In genomic region chr2:160724536-160724935, GRCm38 (mm10) we compare ENCODE assay signal across 19 mouse cellular contexts. TPM values are rescaled to one million over a fixed set of nuclear protein-coding genes. Genes with fewer than 3 reads are reported as not detected.
A peak's percentile ranks its signal among the peaks of the same experiment; 100 is the strongest.
DNase-seq lines count a peak whose midpoint lies in the region; ATAC-seq lines count a peak whose summit lies in the region.
"Had no signal": no experiment of that assay in that cellular context is flagged by ENCODE, and none has a peak within 500 bp of the region (broad histone marks: within the 10 kb centered on the region; RNA-seq: fewer than 3 reads in every experiment).

No protein-coding gene starts in this region.

- ATAC-seq in forebrain, embryonic 12.5 days (ENCODE audit: low FRiP score): no peak
- ATAC-seq: forebrain, embryonic 14.5 days; forebrain, embryonic 16.5 days had no signal

- H3K4me1 ChIP-seq in limb, embryonic 10.5 days: no peaks in the 10 kb centered on the region
- peaks cover 7% of the 10 kb centered on the region; the same call in 1 of the 2 replicates for H3K4me1 ChIP-seq in forebrain, embryonic 12.5 days
- H3K4me1 ChIP-seq: embryonic facial prominence, embryonic 12.5 days had no signal

- H3K9ac ChIP-seq in forebrain, embryonic 12.5 days: no peak overlapping the region
- H3K9ac ChIP-seq: embryonic facial prominence, embryonic 12.5 days had no signal

- no peak overlapping the region for H3K4me2 ChIP-seq in forebrain, embryonic 12.5 days
- H3K4me2 ChIP-seq: embryonic facial prominence, embryonic 12.5 days had no signal

- intact Hi-C loops in heart, postnatal 14 days (cut with DNase I): no loop called here

- peak; percentile 88 for DNase-seq in heart, adult 11 months
- DNase-seq in heart, postnatal 14 days: no peak
- peak; percentile 8 to 43 for DNase-seq in spleen, postnatal 4 days (ENCODE audit: low spot score in 2 of 2)
- DNase-seq in spleen, postnatal 14 days (ENCODE audit: low spot score in 2 of 2): no peak
- peak; percentile 25 for DNase-seq in limb, embryonic 10.5 days (ENCODE audit: low spot score)
- DNase-seq: adrenal gland, adult 2 months; adrenal gland, postnatal 10 days; adrenal gland, postnatal 25 days; cerebellum, adult 11 months; cerebellum, adult 18-20 months; cerebellum, adult 8-10 months; cerebellum, adult 9-11 months; cerebellum, postnatal 14 days; cerebellum, postnatal 36 days; embryo, embryonic 11 days had no signal

- no peak overlapping the region for H3K27ac ChIP-seq in limb, embryonic 10.5 days
- H3K27ac ChIP-seq in forebrain, embryonic 12.5 days: no peak overlapping the region
- H3K27ac ChIP-seq: embryonic facial prominence, embryonic 12.5 days had no signal

- H3K36me3 ChIP-seq in limb, embryonic 10.5 days: peaks cover 68% of the 10 kb centered on the region
- peaks cover 57% of the 10 kb centered on the region for H3K36me3 ChIP-seq in forebrain, embryonic 12.5 days (replicated peaks)

- no peaks in the 10 kb centered on the region for H3K27me3 ChIP-seq in limb, embryonic 10.5 days (ENCODE audit: low read depth, poor library complexity, severe bottlenecking)
- peaks cover 1% of the 10 kb centered on the region; the same call in 1 of the 2 replicates for H3K27me3 ChIP-seq in forebrain, embryonic 12.5 days
- H3K27me3 ChIP-seq: embryonic facial prominence, embryonic 12.5 days had no signal

- 88% methylated on average over 5 of the region's 5 CpGs for WGBS in limb, embryonic 10.5 days
- WGBS in forebrain, embryonic 12.5 days: 95% methylated on average over 5 of the region's 5 CpGs

- no peak overlapping the region for H3K4me3 ChIP-seq in limb, embryonic 10.5 days
- no peak overlapping the region for H3K4me3 ChIP-seq in forebrain, embryonic 12.5 days (replicated peaks)
- H3K4me3 ChIP-seq: embryonic facial prominence, embryonic 12.5 days had no signal

- no peaks in the 10 kb centered on the region for H3K9me3 ChIP-seq in limb, embryonic 10.5 days (replicated peaks)
- no peaks in the 10 kb centered on the region for H3K9me3 ChIP-seq in forebrain, embryonic 12.5 days
- H3K9me3 ChIP-seq: embryonic facial prominence, embryonic 12.5 days had no signal

RNA-seq across cellular contexts. Expression of gene Plcg1, which starts 6.6 kb away (rescaled TPM):
- 10 to 100 TPM; 85.7 to 94.4 TPM for total RNA-seq in heart, postnatal 14 days (2021)
- 76.7 and 93.9 TPM in 2 replicates for polyA plus RNA-seq in limb, embryonic 10.5 days (2016; fragmentation: Nextera tagmentation; extraction: Ambion mirVana)
- 91.1 and 100 TPM in 2 replicates for polyA plus RNA-seq in forebrain, embryonic 12.5 days (2016; fragmentation: Nextera tagmentation; extraction: Ambion mirVana)

Comparison
In these comparisons a context has a peak if more than half of its experiments do, and no peak if none do; other contexts are left out.
1. DNase-seq: peak in heart, adult 11 months (single experiment), spleen, postnatal 4 days (2 of 2) and limb, embryonic 10.5 days (single experiment); none in heart, postnatal 14 days (0 of 2) and spleen, postnatal 14 days (0 of 2).